Mouse (Mus musculus) adrenal gland, postnatal 10 days (tissue): ENCODE data around the gene Zfp652. TPM values are rescaled to one million over a fixed set of nuclear protein-coding genes. Genes with fewer than 3 reads are reported as not detected.
A peak's percentile ranks its signal among the peaks of the same experiment; 100 is the strongest.
"Not testable (repeated sequence)": the region's sequence is repeated elsewhere in the genome, so short reads cannot be mapped to it uniquely, and the experiment has no call there.

Source experiments
- DNase-seq: peaks from one replicate; pipeline ENCODE4 v3.0.0; 2021; ENCODE audit warnings: mixed read lengths
- long read RNA-seq, 2 experiments: library from polyadenylated mRNA; stranded (forward); transcript quantifications; one replicate each; pipeline ENCODE4 v2.0.0; 2021
- total RNA-seq, 2 experiments: library from RNA; stranded (reverse); gene quantifications; 2 replicates each; pipeline ENCODE4 v1.2.3; 2021

Gene Zfp652
- total RNA-seq, result 10 to 100 TPM; 42.8 to 46.6 TPM
- long read RNA-seq, experiment 1, partial matches to known transcripts, result 7 of 21 reads
- long read RNA-seq, experiment 1, other reads (novel, unspliced or antisense), result 14 of 21 reads
- long read RNA-seq, experiment 2, partial matches to known transcripts, result 0 of 15 reads
- long read RNA-seq, experiment 2, other reads (novel, unspliced or antisense), result 14 of 15 reads

DNA sequence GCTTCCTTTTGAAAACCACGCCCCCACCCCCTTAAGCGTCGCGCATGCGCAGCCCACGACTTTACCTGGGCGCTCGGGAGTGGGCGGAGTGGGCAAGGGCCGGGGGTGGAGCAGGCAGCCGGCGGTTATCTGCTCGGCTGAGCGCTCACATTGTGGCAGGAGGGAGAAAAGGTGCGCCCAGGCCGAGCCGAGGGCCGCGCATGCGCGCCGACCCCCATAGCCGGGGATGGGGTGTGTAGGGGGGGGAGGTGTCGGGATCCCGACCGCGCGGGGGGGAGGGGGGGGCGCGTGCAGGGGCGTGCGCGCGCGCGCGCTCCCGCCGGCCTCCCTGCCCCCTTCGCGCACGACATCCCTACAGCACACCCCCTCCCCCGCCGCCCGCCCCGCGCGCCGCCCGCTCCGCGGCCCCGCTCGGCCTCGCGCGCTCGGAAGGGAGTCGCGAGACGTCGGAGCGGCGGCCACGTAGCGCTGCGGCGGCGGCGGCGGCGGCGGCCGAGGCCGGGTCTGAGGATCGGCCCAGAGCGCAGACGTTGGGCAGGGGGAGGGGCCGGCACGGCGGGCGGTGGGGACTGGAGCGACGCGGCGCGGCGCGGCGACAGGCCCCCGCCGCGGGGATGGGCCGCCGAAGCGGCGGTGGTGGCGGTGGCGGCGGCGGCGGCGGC, at the start of gene Zfp652:
Zfp652 (plus strand) TSS at position 111 of the 662 bp plus-strand sequence.
- DNase-seq, result peak; percentile 90

DNA sequence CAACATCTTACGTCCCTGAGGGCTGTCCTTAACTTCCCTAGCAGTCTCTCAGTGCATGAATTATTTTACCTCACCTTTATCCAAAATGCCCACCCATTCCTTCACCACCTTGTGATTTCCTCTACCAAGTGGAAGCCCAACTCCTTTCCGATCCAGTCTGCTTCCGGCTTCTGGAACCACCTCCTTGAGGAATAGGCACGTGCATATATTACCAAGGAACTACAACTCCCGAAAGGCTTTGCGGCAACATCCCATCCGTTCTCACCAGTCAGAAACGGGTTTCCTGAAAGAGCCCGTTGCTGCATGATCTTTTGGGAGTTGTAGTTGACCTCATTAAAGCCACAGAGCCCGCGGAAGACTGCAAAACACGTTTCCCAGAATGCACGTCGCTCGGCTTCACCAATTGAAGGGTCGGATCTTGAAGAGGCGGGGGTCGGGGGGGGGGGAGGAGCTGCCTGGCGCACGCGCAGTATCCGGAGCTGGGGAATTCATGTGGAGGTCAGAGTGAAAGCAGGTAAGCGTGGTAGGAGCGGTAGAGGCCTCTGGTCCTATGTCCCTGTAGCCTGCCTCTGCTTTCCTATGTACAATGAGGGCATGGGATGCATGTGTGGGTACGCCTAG, 45.8 kb upstream of the Zfp652 start, which contains the start of gene Phb:
Phb (plus strand) TSS at position 429 of the 621 bp plus-strand sequence.
- peak; percentile 90 for DNase-seq

DNA sequence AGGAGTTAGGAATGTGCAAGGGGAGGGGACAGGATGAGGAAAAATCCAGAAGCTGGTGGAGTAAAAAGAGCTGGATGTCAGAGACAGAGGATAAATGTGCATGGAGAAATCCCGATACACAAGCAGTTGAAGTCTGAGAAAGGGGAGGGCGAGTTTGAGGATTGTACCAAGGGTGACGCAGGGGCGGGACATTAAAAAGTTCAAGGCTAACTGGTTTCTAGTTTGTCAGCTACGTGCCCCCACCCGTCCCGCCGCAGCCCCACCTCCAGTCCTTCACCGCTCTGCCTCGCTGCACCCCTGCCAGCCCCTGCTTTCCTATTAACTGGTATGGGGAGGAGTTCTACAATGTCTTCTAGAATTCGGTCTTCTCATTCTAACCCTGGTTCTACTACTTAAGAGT, 45.3 kb upstream of the Zfp652 start:
- peak; percentile 79 for DNase-seq

DNA sequence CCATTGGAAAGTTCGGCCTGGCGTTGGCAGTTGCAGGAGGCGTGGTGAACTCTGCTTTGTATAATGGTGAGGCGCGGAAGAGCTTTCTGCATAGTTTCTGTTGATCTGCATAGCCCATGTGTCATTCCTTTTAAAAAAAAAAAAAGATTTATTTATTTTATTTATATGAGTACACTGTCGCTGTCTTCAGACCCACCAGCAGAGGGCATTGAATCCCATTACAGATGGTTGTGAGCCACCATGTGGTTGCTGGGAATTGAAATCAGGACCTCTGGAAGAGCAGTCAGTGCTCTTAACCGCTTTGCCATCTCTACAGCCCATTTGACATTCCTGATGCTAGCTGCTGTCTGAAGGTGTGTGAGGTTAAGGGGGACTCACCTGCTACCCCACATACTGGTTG, 44.4 kb upstream of the Zfp652 start:
- not testable (repeated sequence) for DNase-seq

DNA sequence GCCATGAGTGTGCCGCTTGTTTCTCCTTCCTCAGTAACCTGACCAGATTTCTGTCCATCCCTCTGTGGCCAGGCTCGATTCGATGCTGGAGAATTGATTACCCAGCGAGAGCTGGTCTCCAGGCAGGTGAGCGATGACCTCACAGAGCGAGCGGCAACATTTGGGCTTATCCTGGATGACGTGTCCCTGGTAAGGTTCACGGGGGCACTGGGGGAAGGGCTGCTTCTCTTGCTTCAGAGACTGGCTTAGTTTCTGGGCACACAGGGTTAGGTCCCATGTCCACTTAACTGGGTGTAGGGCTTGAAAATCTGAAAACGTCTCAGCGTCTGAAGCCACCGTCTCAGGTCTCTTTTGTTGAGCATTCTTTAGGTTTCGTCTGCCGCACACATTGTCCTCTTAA, 37.0 kb upstream of the Zfp652 start:
- DNase-seq, result no peak

DNA sequence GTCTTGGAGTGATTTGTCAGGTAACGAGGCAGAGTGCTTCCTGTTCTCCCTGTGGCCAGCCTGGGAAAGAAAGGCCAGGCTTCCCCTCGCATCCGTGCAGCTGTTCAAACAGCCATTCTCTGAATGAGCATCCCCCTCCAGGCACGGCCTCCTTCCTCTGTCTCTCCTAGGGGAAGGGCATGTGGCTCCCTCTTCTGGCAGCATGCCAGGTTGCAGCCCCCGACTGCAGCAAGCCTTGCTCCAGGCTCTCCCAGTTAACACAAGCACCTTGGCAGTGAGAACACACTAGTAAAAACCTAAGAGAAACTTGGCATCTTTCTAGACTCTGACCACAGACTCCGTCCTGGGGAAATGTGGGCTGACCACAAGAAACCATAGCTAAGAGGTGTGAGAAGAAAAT, 36.2 kb upstream of the Zfp652 start:
- peak; percentile 67 for DNase-seq

DNA sequence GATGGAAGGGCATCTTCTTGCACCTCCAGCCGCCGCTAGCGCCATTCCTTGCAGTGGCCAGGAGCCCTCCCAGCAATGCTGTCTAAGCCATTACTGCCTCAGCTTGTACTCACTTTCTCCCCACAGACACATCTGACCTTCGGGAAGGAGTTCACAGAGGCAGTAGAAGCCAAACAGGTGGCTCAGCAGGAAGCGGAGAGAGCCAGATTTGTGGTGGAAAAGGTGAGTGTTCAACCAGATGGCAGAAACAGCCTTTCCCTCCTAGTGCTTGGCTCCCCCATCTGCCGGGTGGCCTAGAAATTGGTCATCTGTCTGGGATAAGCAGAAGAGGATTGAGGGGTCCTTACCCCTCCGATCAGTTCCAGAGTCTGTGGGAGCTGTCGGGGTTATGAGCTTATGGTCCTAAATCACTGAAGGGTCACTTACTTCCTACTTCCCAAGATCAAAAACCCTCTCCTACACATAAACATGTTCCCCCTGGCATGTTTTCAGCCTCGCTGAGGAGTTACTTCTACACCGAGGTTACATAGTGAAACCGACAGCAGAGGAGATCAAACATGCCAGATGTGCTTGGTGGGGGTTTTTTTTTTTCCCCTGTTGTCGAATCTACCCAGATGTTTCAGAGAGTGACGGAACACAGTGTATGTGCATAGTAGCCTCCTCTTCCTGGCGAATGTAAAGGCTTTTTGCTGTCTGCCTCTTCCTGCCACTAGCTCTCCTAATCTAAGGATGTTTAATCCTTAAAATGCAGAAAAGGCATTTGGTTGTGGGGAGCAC, 34.4 kb upstream of the Zfp652 start:
- DNase-seq, result no peak

DNA sequence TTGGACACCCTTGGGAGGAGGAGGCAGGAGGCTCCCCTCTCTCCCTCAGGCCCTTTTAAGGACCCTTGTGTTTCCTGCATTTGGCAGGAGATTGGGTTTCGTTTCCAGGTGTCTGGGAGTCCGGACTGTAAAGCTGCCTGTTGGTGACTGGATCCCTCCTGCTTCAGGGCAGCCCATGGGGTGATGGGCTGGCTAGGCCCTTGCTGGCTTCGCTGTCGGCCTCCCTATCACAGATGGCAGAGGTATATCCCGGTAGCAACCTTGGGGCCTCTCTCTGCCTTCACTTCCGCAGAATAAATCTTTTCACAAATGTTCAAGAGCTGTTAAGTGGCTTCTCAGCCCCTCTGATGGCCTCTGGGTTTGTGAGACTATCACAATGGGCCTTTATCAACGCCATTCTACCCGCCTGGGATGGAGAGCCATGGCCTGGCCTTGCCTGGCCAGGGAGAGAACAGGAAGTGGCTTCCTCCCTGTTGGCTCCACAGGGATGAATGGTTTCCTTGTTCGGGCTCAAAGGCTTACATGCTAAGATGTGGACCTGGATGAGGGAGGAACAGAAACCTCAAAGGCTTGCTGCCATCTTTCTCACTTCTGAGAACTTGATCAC, 30.4 kb upstream of the Zfp652 start:
- no peak for DNase-seq

DNA sequence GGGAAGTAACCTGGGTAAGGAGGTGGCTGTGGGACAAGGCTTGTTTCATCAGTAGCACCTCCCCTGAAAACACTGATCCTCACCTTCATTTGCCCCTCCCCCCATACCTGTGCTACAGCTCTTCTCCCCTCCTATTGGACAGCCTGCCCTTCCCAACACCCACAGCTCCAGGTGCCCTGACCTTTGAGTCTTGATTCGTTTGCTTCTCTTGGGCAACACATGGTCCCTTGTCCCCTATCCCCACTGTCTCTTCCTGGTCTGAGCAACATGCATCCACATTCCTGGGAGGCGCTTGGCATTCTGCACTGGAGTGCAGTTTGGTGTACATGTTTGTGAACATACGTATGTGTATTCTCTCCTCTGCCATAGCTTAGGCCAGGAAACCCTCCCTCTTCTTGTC, 29.5 kb upstream of the Zfp652 start:
- DNase-seq, result no peak

DNA sequence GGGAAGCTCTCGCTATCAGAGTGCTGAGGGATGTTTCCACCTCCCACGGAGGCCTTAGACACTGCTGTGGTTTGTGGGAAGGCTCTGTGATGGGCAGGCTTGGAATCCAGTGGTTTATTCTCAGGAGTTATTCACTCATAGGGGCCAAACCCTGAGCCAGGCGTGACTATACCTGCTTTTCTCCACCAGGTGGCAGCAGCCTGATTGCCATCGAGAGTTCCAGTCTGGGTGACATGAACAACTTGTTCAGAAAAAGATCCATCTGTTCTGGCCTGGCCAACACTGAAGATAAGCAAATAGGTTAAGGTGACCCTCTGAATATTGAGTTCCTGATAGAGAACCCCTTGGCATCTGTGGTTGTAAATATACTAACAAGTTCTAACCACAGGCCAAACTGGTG, 26.4 kb upstream of the Zfp652 start:
- peak; percentile 86 for DNase-seq

DNA sequence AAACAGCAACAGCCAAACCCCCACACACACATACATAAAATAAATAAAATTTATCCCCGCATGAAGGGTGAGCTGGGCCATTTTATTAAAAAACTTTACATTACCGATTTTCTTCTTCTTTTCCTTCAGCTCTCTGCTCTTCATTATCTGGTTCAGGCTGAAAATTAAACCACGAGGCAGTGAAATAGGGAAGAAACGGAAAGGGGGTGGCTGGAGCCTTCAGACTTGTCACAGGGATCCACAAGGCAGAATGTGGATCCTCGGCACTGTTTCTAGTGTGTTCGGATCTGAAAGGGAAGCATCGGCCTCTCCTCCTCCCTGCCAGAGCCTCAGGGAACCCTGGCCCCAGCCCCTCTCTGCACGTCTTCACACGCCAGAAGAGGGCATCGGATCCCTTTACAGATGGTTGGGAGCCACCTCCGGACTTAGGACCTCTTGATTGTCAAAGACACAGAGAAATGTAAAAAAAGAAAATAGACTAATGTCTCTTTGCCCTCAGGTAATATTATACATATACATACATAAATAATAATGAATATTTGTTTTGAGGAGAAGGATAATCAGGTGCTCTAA, 25.3 kb upstream of the Zfp652 start:
- no peak for DNase-seq

DNA sequence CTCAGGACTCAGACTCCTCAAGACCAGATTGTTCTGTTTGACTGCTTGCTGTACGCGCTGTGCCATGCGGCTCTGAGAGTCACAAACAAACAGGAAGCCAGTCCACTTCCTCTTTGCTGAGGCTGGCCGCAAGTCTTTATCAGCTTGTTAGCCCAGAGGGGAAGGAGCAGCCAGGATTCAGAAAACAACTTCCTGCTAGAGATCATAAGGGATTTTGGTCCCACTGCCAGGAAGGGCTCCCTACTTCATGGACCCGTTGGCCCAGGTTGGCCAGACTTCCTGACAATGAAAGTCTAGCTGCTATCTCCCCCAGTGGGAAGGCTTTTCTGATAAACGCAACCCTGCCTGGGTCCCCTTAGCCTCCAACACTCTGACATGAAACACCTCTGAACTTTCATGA, 24.0 kb upstream of the Zfp652 start:
- DNase-seq, result peak; percentile 22

DNA sequence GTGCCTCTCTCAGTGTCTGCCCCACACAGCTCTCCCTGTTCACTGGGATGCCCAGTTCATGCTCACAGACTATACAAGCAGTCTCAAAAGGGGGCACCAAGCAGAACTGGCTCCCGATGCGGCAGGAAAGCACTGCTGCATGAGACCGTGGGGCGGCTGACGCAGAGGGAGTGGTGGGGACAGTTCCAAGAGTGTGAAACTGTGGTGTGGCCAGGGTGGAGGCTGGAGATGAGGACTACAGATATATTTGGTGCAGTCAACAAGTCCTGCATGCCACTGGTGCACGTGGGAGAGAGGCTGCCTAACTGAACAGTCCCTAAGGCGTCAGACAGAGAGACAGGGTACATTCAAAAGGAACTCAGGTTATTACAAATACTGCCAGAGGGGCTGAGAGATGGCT, 23.5 kb upstream of the Zfp652 start:
- DNase-seq, result no peak

DNA sequence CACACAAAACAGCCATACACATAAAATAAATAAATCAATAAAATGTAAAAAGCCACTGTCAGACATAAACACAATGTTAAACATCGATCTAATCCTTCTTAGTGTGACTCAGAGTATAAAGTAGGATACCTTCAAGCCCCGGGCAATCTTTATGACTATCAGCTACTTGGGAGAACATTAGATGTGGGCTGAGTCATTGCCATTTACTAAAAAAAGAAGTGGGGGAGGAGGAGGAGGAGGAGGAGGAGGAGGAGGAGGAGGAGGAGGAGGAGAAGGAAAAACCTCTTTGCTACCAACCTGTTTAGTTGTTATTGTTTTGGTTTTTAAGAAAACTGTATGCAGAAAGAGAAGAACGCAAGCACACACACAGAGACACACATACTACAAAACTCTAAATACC, 22.9 kb upstream of the Zfp652 start:
- no peak for DNase-seq

DNA sequence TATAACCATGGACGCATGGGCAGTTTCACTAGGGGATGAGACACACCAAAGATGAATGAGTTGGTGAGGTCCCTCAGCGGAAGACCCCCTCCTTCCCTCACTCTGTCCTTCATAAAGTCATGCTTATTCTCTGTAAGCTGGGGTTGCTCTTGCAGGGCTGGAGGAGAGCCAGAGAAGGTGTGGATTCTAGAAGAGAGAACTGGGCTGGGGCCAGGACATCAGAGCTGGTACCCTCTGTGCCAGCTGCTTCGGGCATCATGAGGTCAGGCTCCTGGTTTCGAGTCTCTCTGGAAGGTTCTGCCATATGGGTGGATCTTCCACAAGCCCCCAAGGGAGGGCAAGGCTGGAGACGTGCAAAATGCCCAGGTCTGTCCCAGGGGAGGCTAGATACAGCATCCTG, 13.9 kb upstream of the Zfp652 start:
- no peak for DNase-seq

DNA sequence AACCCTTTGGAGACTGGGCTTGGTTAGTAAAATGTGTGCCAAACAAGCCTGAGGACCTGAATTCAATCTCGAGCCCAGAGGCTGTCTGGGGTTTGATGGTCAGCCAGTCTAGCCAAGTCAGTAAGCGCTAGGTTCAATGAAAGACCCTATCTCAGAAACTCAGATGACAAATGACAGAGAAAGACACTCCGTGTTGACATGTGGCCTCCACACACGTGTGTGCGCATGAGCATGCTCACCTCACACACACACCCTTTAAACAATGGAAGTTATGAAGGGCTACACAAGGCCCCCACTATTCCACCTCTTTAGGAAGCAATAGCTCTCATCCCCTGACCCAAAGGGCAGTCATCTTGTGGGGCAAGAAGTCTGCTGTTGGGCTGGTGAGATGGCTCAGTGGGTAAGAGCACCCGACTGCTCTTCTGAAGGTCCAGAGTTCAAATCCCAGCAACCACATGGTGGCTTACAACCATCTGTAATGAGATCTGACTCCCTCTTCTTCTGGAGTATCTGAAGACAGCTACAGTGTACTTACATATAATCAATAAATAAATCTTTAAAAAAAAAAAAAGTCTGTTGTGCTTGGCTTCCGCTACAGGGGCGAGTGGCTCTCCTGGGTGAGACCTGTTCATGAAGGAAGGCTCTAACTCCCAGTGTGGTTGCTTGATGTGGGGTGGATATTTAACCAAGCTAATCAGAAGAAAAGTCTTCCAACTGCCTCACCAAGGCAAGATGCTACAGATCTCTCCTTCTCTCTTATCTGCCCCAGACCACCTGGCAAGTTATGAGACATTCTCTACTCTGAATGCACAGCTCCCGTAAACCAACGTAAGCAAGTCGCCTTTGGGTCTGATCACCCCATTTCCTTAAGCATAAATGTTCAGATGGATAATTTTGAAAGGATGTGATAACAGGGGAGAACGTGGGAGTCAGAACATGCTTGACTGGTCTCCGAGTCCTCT, 11.4 kb upstream of the Zfp652 start:
- no peak for DNase-seq

DNA sequence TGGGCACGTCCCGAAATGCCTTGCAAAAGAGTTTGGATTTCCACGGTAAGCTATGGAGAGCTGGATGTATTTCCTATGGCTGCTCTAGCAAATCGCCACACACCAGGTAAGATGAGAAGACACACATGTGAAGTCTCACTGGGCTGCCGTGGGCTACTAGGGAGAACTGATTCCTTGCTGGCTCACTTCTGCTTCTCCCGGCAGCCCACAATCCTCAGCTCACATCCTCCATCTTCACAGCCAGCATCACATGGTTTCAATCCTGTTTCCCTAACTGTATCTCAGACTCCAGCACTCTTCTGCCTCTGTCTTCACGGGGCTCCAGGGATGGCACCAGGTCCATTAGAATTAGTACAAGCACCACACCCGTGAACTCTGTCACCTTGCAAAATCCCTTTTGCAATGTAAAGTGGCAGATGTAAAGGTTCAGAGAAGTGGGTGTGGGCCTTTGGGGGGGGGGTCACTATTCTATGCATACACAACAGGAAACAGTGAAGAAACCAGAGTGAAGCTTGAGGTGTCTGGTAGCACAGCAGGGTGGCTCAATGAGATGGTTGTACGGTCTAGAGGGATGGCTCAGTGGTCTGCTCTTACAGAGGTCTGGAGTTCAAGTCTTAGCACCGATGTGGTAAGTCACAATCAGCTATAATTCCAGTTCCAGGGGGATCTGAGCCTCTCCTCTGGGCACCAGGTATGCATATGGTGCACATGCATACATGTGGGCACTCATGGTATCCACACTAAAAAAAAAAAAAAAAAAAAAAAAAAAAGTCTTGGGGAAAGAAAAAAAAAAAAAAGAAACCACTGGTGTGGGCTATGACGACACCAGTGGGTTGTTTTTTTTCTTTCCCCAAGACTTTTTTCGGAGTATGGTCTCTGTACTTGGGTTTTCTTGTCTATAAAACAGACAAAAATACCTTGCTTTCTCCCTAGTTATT, 8.2 kb upstream of the Zfp652 start:
- DNase-seq, result no peak

DNA sequence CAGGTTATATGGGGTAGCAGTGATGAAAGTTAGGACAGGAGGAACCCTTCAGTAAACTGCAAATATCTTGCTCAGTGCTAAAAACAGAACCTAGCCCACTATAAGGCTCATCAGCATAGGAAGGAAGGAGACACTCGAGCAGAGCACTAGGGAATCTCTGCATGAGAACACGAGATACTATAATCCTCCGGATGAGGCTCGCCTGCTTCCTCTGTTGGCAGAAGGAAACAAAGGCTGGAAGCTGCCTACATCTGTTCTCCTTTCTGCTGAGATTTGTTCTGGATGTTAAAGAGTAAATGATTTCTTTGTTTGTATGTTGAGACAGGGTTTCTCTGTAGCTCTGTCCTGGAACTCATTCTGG, 7.5 kb upstream of the Zfp652 start:
- no peak for DNase-seq

DNA sequence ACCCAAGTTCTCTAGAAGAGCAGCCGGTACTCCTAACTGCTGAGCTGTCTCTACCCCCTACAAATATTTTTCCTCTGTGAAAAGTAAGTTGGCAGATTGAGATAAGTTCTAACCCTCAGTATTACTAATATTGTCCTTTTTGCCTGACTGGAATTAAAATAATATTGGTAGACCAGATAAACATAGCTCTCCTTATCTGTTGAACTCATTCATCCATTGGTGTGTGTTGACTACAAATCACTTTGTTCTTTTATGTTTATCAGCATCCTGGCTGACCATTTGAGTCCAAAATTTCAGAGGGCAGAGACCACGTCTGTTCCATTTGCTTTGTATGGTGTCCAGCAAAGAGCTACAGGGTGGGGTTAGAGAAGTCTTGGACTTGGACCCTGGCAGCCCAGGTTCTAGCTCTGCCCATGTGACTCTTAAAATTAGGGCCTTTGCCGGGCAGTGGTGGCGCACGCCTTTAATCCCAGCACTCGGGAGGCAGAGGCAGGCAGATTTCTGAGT, 2.9 kb upstream of the Zfp652 start:
- no peak for DNase-seq

DNA sequence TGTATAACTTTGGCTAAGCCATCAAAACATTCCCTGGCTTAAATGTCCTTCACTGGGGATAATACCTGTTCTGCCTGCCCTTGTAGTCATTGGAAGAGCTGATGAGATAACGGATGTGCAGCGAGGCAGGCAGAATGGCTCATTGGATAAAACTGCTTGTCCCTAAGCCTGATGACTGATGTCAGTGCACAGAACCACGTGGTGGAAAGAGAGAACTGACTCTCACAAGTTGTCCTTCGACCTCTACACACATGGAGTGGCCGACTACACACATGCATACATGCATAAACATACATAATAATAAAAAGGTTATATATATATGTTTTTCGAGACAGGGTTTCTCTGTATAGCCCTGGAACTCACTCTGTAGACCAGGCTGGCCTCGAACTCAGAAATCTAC, 2.0 kb upstream of the Zfp652 start:
- no peak for DNase-seq
